Mouse (Mus musculus) ovary, postnatal 36 days (tissue): ENCODE measurements around the gene Pilra.

Experiments used
- DNase-seq: peaks from one replicate; pipeline ENCODE4 v3.0.0; 2022; ENCODE audit warnings: low spot score, mixed read lengths

Pilra gene

DNA sequence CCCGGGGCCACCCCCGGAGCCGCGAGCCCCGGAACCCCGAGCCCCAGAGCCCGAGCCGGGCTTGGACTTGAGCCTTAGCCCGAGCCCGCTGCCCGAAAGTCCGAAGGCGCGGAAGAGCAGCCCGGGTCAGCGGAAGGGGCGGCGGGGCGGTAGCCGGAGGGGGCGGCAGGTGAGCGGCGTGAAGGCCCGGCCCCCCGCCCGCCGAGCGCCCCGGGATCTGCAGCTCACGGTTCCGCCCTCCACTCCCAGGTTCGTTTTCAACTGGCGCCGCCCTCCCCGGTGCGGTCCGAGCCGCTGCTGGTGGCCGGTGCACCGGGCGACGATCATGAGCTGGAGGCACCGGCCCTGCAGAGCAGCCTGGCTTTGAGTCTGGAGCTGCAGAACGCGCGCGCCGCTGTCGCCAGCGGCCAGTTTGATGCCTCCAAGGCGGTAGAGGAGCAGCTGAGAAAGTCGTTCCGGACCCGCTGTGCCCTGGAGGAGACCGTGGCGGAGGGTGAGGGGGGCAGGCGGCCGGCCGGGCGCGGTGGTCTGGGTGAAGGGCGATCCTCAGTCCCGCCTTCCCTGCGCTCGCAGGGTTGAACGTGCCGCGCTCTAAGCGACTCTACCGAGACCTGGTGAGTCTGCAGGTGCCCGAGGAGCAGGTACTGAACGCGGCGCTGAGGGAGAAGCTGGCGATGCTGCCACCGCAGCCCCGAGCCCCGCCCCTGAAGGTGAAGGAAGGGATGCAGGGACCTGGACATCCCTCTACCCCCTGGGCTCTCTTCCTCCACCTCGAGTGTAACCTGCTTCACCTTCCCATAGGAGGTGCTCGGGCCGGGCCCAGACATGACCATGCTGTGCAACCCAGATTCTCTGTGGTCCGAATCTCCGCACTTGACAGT is 56.8 kb downstream of the Pilra start:
- DNase-seq = peak; percentile 26

DNA sequence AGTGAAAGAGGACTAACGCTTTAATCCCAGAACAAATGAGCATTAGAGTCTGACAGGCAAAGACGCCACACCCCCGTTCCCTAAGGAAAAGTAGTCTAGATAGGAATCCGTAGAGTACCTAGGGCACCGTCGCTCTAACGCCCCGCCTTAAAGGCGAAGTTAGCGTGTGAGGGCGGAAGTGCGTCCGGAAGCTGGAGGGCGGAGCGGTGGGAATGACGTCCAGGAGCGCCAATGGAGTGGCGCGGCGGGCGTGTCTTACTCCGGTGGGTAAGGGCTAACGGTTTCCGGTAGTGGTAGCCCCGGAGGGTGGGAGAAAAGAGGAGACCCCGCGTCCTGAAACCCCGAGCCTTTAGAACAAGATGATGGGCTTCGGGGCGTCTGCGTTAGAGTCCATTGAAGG is 57.4 kb downstream of the Pilra start, which contains the start of gene Ppp1r35:
Ppp1r35 (plus strand) TSS at position 215 of the 400 bp plus-strand sequence.
- peak; percentile 97 for DNase-seq

DNA sequence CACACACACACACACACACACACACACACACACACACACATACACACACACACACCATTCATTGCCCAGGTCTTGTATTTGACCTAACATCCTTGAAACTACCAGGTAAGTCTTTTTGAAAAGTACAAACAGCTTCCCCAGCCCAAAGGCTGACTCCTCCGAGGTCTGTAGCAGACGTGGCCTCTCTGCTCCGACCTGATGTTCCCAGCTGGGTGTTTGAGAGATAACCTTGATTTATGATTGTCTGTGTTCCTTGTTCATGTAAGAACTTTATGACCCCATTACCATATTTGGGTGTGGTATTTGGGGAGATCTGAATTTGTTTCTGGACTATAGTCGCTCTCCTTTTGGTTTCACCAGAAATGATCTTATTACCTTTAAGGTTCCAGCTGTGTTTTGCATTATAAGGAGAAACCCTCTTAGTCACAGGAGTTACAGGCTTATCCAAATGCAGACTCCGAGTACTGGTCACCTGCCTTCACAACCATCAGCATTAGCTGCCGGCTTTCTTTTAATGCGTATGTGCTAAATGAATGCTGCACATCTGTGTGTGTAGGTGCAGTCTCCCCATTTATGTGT is 58.7 kb downstream of the Pilra start:
- DNase-seq = no peak

DNA sequence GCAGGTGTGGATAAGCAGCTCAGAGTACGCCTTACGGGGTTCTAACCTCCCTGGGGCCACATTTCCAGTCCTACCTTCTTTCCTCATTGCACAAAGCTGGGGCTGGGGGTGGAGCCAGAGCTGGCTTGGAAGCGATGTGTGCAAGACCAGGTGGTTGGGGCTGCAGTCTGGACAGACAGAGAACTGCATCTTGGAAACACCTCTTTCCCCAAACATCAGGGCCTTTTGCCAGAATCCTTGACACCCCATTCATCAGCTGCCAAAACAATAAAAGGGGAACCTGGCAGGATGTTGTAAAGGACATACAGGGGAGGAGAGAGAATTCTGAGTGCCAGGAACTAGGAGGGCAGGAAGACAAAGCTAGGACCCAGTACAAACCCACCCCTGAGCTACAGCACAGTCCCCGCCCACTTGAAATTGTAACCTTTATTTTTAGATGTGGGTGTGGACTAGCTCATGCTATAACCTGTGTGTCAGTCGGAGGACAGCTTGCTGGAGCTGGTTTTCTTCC is 59.6 kb downstream of the Pilra start:
- DNase-seq = peak; percentile 39

DNA sequence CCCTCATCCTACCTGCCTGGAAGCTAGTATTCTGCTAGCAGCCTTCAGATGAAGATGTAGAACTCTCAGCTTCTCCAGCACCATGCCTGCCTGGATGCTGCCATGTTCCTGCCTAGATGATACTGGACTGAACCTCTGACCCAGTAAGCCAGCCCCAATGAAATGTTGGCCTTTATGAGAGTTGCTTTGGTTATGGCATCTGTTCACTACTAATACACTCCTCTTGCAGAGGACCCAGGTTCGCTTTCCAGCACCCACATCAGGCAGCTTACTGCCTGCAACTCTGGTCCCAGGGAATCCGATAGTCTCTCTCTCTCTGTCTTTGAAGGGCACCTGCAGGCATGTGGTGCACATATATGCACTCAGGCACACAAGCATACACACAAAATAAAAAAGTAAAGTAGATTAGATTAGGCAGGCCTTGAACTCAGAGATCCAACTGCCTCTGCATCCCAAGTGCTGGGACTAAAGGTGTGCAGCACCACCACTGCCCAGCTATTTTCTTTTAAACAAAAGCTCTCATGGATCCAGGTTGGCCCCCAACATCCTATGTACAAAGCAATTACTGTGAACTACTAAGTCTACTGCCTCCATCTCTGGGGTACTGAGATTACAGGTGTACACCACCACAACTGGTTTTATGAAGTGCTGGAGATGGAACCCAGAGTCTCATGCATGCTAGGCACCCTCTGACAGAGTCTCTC is 60.3 kb downstream of the Pilra start:
- DNase-seq = no peak

DNA sequence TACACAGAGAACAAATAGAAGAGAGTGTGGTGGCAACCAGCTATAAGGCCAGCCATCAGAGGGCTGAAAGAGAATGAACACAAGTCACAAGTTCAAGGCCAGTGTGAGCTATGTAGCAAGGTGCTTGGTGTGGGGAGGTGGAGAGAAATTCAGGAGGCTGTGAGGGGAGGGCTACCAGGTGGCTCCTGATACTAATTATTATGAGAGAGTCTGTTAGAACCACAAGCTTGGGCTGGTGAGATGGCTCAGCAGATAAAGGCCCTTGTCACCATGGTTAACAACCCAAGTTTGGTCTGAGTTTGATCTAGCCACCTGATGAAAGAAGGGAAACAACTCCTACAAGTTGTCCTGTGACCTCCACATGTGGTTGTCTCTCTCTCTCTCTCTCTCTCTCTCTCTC is 63.3 kb downstream of the Pilra start:
- no peak for DNase-seq
